ENCODE assay signal across 24 mouse cellular contexts in genomic region chr11:103043982-103044381, GRCm38 (mm10). TPM values are rescaled to one million over a fixed set of nuclear protein-coding genes. Genes with fewer than 3 reads are reported as not detected.
DNase-seq lines count a peak whose midpoint lies in the region; ATAC-seq and TF ChIP-seq lines count a peak whose summit lies in the region.
"Had no signal": no experiment of that assay in that cellular context is flagged by ENCODE, and none has a peak within 500 bp of the region (broad histone marks: within the 10 kb centered on the region; RNA-seq: fewer than 3 reads in every experiment).

No protein-coding gene starts in this region.

- no peak for TF ChIP-seq POLR2A in ES-Bruce4 (IDR thresholded peaks at IDR 0.05; ENCODE audit: insufficient read depth, low read length)

- H3K9me3 ChIP-seq in E14TG2a.4 (ENCODE audit: low read length), result no peaks in the 10 kb centered on the region
- no peaks in the 10 kb centered on the region for H3K9me3 ChIP-seq in ES-Bruce4 (replicated peaks; ENCODE audit: control insufficient read depth, insufficient read depth, low read length, poor library complexity, severe bottlenecking)
- no peaks in the 10 kb centered on the region for H3K9me3 ChIP-seq in ES-E14 (ENCODE audit: control insufficient read depth, insufficient read depth, low read depth, low read length)
- no peaks in the 10 kb centered on the region for H3K9me3 ChIP-seq in kidney, embryonic 16.5 days (ENCODE audit: low read length)
- no peaks in the 10 kb centered on the region for H3K9me3 ChIP-seq in intestine, embryonic 15.5 days
- H3K9me3 ChIP-seq: embryonic facial prominence, embryonic 13.5 days; embryonic facial prominence, embryonic 15.5 days; forebrain, embryonic 10.5 days; forebrain, embryonic 12.5 days had no signal

- DNase-seq in ES-E14 (ENCODE audit: low read depth, low spot score) (peak; percentile 24), ZHBTc4 (ENCODE audit: low read depth, low spot score) (peak; percentile 67)
- DNase-seq in kidney, adult 11 months, result no peak
- DNase-seq: adrenal gland, adult 2 months; adrenal gland, postnatal 10 days; adrenal gland, postnatal 25 days; cerebellum, adult 11 months; cerebellum, adult 18-20 months; cerebellum, adult 8-10 months; cerebellum, adult 9-11 months; cerebellum, postnatal 14 days; cerebellum, postnatal 36 days; embryo, embryonic 11 days had no signal

- no peak for TF ChIP-seq EP300 in ES-Bruce4 (IDR thresholded peaks at IDR 0.05; ENCODE audit: insufficient read depth, low read depth, low read length)

- ATAC-seq in kidney, embryonic 16.5 days (ENCODE audit: low FRiP score, low TSS enrichment), result no peak
- ATAC-seq in intestine, embryonic 15.5 days, result no peak
- ATAC-seq: forebrain, embryonic 14.5 days; forebrain, embryonic 16.5 days had no signal

- H3K27ac ChIP-seq in ES-Bruce4 (ENCODE audit: insufficient read depth, low read length), result peak overlapping the region; percentile 88
- H3K27ac ChIP-seq in ES-E14 (ENCODE audit: insufficient read depth, low read depth, low read length, poor library complexity, severe bottlenecking), result peak overlapping the region; percentile 20; the same call in 1 of the 2 replicates
- H3K27ac ChIP-seq in kidney, embryonic 16.5 days (ENCODE audit: low read length), result no peak overlapping the region
- H3K27ac ChIP-seq in intestine, embryonic 15.5 days, result no peak overlapping the region
- H3K27ac ChIP-seq: embryonic facial prominence, embryonic 13.5 days; embryonic facial prominence, embryonic 15.5 days; forebrain, embryonic 10.5 days; forebrain, embryonic 12.5 days had no signal

- H3K4me2 ChIP-seq in kidney, embryonic 16.5 days (replicated peaks; ENCODE audit: low read depth, low read length), result no peak overlapping the region
- no peak overlapping the region for H3K4me2 ChIP-seq in intestine, embryonic 15.5 days (replicated peaks)
- H3K4me2 ChIP-seq: embryonic facial prominence, embryonic 13.5 days; embryonic facial prominence, embryonic 15.5 days; forebrain, embryonic 12.5 days had no signal

- H3K4me1 ChIP-seq in E14TG2a.4 (replicated peaks; ENCODE audit: low read depth, low read length), result peaks cover 76% of the 10 kb centered on the region
- H3K4me1 ChIP-seq in ES-Bruce4 (ENCODE audit: control insufficient read depth, insufficient read depth, low read length), result peaks cover 7% of the 10 kb centered on the region
- H3K4me1 ChIP-seq in ES-E14 (ENCODE audit: control insufficient read depth in 2 of 2, insufficient read depth in 2 of 2, low read length in 2 of 2, poor library complexity in 1 of 2), result peaks cover 9 to 14% of the 10 kb centered on the region in 2 experiments
- H3K4me1 ChIP-seq in kidney, embryonic 16.5 days (ENCODE audit: insufficient read depth, low read length), result no peaks in the 10 kb centered on the region; the same call in 1 of the 2 replicates
- H3K4me1 ChIP-seq in intestine, embryonic 15.5 days (replicated peaks), result no peaks in the 10 kb centered on the region
- H3K4me1 ChIP-seq: embryonic facial prominence, embryonic 13.5 days; embryonic facial prominence, embryonic 15.5 days; forebrain, embryonic 12.5 days had no signal

- no peaks in the 10 kb centered on the region for H3K27me3 ChIP-seq in E14TG2a.4 (ENCODE audit: insufficient read depth, low read length)
- H3K27me3 ChIP-seq in ES-Bruce4 (ENCODE audit: control insufficient read depth, insufficient read depth, low read length, poor library complexity, severe bottlenecking), result no peaks in the 10 kb centered on the region
- no peaks in the 10 kb centered on the region for H3K27me3 ChIP-seq in kidney, embryonic 16.5 days (ENCODE audit: insufficient read depth, low read length)
- H3K27me3 ChIP-seq in intestine, embryonic 15.5 days (replicated peaks), result no peaks in the 10 kb centered on the region
- H3K27me3 ChIP-seq: embryonic facial prominence, embryonic 13.5 days; embryonic facial prominence, embryonic 15.5 days; forebrain, embryonic 12.5 days had no signal

- in situ Hi-C loops in ES-E14 (cut with MboI; ENCODE audit: low sequenced_read_pairs in 2 of 2, unreplicated experiment in 2 of 2), result no loop called here

- 96% methylated on average over 3 of the region's 3 CpGs for WGBS in kidney, embryonic 16.5 days
- WGBS in intestine, embryonic 15.5 days, result 99% methylated on average over 3 of the region's 3 CpGs

- H3K4me3 ChIP-seq in E14TG2a.4 (replicated peaks; ENCODE audit: low read length), result peak overlapping the region; percentile 56
- no peak overlapping the region for H3K4me3 ChIP-seq in ES-Bruce4 (ENCODE audit: low read depth, low read length)
- no peak overlapping the region; a peak in 1 of 4 replicates for H3K4me3 ChIP-seq in ES-E14 (ENCODE audit: insufficient read depth in 1 of 2, low read depth in 1 of 2, low read length in 2 of 2, poor library complexity in 1 of 2, severe bottlenecking in 1 of 2)
- H3K4me3 ChIP-seq in kidney, embryonic 16.5 days (ENCODE audit: low read length), result no peak overlapping the region
- no peak overlapping the region for H3K4me3 ChIP-seq in intestine, embryonic 15.5 days (replicated peaks)
- H3K4me3 ChIP-seq: embryonic facial prominence, embryonic 13.5 days; embryonic facial prominence, embryonic 15.5 days; erythroblast, embryonic 14.5 days; forebrain, embryonic 10.5 days; forebrain, embryonic 12.5 days had no signal

- H3K9ac ChIP-seq in ES-Bruce4 (ENCODE audit: low read depth, poor library complexity, severe bottlenecking) (no peak overlapping the region), ES-E14 (ENCODE audit: insufficient read depth, low read depth, low read length, poor library complexity, severe bottlenecking) (no peak overlapping the region; the same call in 1 of the 2 replicates)
- no peak overlapping the region for H3K9ac ChIP-seq in kidney, embryonic 16.5 days (replicated peaks; ENCODE audit: low read length)
- H3K9ac ChIP-seq in intestine, embryonic 15.5 days, result no peak overlapping the region
- H3K9ac ChIP-seq: embryonic facial prominence, embryonic 13.5 days; embryonic facial prominence, embryonic 15.5 days; forebrain, embryonic 12.5 days had no signal

- TF ChIP-seq CTCF in E14TG2a.4 (conservative IDR thresholded peaks at IDR 0.05; ENCODE audit: low read length) (no peak), ES-Bruce4 (IDR thresholded peaks at IDR 0.05; ENCODE audit: low read depth, low read length) (no peak)

- H3K36me3 ChIP-seq in E14TG2a.4 (ENCODE audit: insufficient read depth, low read length) (peaks cover 65% of the 10 kb centered on the region), ES-Bruce4 (ENCODE audit: control insufficient read depth, insufficient read depth, low read length, poor library complexity, severe bottlenecking) (peaks cover 35% of the 10 kb centered on the region), ES-E14 (ENCODE audit: control insufficient read depth, insufficient read depth, low read length, poor library complexity, severe bottlenecking) (peaks cover 35% of the 10 kb centered on the region)
- peaks cover 35% of the 10 kb centered on the region for H3K36me3 ChIP-seq in kidney, embryonic 16.5 days (ENCODE audit: insufficient read depth, low read length)
- H3K36me3 ChIP-seq in intestine, embryonic 15.5 days, result peaks cover 19% of the 10 kb centered on the region

TF ChIP-seq in ES-E14, 5 proteins besides CTCF, POLR2A, EP300 and RAD21:
- TF ChIP-seq CHD2 (IDR thresholded peaks at IDR 0.05; ENCODE audit: low read depth, low read length) (no peak), HCFC1 (IDR thresholded peaks at IDR 0.05; ENCODE audit: borderline replicate concordance, insufficient read depth, low read length) (no peak), ZC3H11A (IDR thresholded peaks at IDR 0.05; ENCODE audit: borderline replicate concordance, low read depth, low read length) (no peak), ZNF384 (IDR thresholded peaks at IDR 0.05; ENCODE audit: low read depth, low read length) (no peak), MAFK (IDR thresholded peaks at IDR 0.05; ENCODE audit: insufficient read depth, low read depth, low read length) (no peak)

RNA-seq across cellular contexts. Expression of gene Dcakd, which starts 15.8 kb away (rescaled TPM):
- 120 and 134 TPM in 2 replicates for polyA plus RNA-seq in ES-Bruce4 (2011; ENCODE audit: insufficient read depth, insufficient read length, low read depth, missing spikeins)
- total RNA-seq in ES-E14 (2012; rRNA removed), result 32.1 and 43.7 TPM in 2 replicates
- polyA plus RNA-seq in kidney, embryonic 16.5 days (2015; fragmentation: Nextera tagmentation; extraction: Ambion mirVana), result 161 and 201 TPM in 2 replicates
- 101 and 105 TPM in 2 replicates for polyA plus RNA-seq in intestine, embryonic 15.5 days (2015; fragmentation: Nextera tagmentation; extraction: Ambion mirVana)

RNA-seq across cellular contexts. Expression of gene Nmt1, which starts 16.0 kb away (rescaled TPM):
- polyA plus RNA-seq in ES-Bruce4 (2011; ENCODE audit: insufficient read depth, insufficient read length, low read depth, missing spikeins), result 101 TPM in 2 replicates
- total RNA-seq in ES-E14 (2012; rRNA removed), result 57.1 and 61.0 TPM in 2 replicates
- 50.7 and 51.9 TPM in 2 replicates for polyA plus RNA-seq in kidney, embryonic 16.5 days (2015; fragmentation: Nextera tagmentation; extraction: Ambion mirVana)
- polyA plus RNA-seq in intestine, embryonic 15.5 days (2015; fragmentation: Nextera tagmentation; extraction: Ambion mirVana), result 60.0 and 66.6 TPM in 2 replicates

RNA-seq across cellular contexts. Expression of gene Plcd3, which starts 57.5 kb away (rescaled TPM):
- polyA plus RNA-seq in ES-Bruce4 (2011; ENCODE audit: insufficient read depth, insufficient read length, low read depth, missing spikeins), result 14.7 and 17.5 TPM in 2 replicates
- total RNA-seq in ES-E14 (2012; rRNA removed), result 8.0 and 13.2 TPM in 2 replicates
- polyA plus RNA-seq in kidney, embryonic 16.5 days (2015; fragmentation: Nextera tagmentation; extraction: Ambion mirVana), result 8.2 and 8.7 TPM in 2 replicates
- polyA plus RNA-seq in intestine, embryonic 15.5 days (2015; fragmentation: Nextera tagmentation; extraction: Ambion mirVana), result 1.8 and 2.0 TPM in 2 replicates

RNA-seq across cellular contexts. Expression of gene Acbd4, which starts 57.5 kb away (rescaled TPM):
- polyA plus RNA-seq in ES-Bruce4 (2011; ENCODE audit: insufficient read depth, insufficient read length, low read depth, missing spikeins), result 15.0 and 19.4 TPM in 2 replicates
- total RNA-seq in ES-E14 (2012; rRNA removed), result 14.0 and 19.7 TPM in 2 replicates
- polyA plus RNA-seq in kidney, embryonic 16.5 days (2015; fragmentation: Nextera tagmentation; extraction: Ambion mirVana), result 28.7 and 29.9 TPM in 2 replicates
- 17.4 and 22.0 TPM in 2 replicates for polyA plus RNA-seq in intestine, embryonic 15.5 days (2015; fragmentation: Nextera tagmentation; extraction: Ambion mirVana)

Comparison
In these comparisons a context has a peak if more than half of its experiments do, and no peak if none do; other contexts are left out.
1. H3K27ac ChIP-seq: peak in ES-Bruce4 (single experiment) and ES-E14 (single experiment); none in kidney, embryonic 16.5 days (single experiment) and intestine, embryonic 15.5 days (single experiment).